Mouse (Mus musculus) liver, embryonic 14.5 days (tissue): ENCODE data around the gene Wdr72. TPM values are rescaled to one million over a fixed set of nuclear protein-coding genes. Genes with fewer than 3 reads are reported as not detected.

Experiments used
- ATAC-seq: fragments of 200-750 bp; cut with Nextera tagmentation; 2 replicates; pipeline ENCODE4 v1.8.0; 2017; ENCODE audit warnings: moderate number of reproducible peaks, mild to moderate bottlenecking, moderate library complexity; ENCODE audit not compliant: insufficient read depth
- DNase-seq, 3 experiments: peaks; one replicate each; pipeline ENCODE4 v3.0.0-alpha.2; 2012 to 2013; ENCODE audit warnings: low read depth in 3 of 3, low spot score in 3 of 3
- H3K27ac ChIP-seq: fragments of 300-500 bp; sonication (generic); 2 replicates; pipeline ENCODE4 v1.5.1; 2014; ENCODE audit warnings: moderate library complexity, mild to moderate bottlenecking, control low read depth, inconsistent platforms
- H3K27me3 ChIP-seq: fragments of 300-500 bp; sonication (generic); 2 replicates; pipeline ENCODE4 v1.6.1; 2014; ENCODE audit warnings: mild to moderate bottlenecking, low read length, moderate library complexity; ENCODE audit not compliant: control insufficient read depth, insufficient read depth
- H3K36me3 ChIP-seq: fragments of 300-500 bp; sonication (generic); replicated peaks from 2 replicates; pipeline ENCODE4 v1.6.1; 2014; ENCODE audit warnings: low read depth; ENCODE audit not compliant: control insufficient read depth, insufficient read depth
- H3K4me1 ChIP-seq, 2 experiments: fragments of 200-500 bp in 1 of 2; fragments of 300-500 bp in 1 of 2; sonication (generic) in 1 of 2; replicated peaks; 2 replicates each; pipeline ENCODE4 v1.6.1; 2012 to 2014; ENCODE audit warnings: antibody characterized with exemption in 1 of 2, inconsistent platforms in 1 of 2, low read length in 1 of 2; ENCODE audit not compliant: control insufficient read depth in 2 of 2, insufficient read depth in 2 of 2
- H3K4me2 ChIP-seq: fragments of 300-500 bp; sonication (generic); 2 replicates; pipeline ENCODE4 v1.6.1; 2014; ENCODE audit warnings: low read depth, mild to moderate bottlenecking, control low read depth, moderate library complexity
- H3K4me3 ChIP-seq, 2 experiments: fragments of 200-500 bp in 1 of 2; fragments of 300-500 bp in 1 of 2; sonication (generic) in 1 of 2; 2 replicates each; pipeline ENCODE4 v1.5.1; 2012 to 2014; ENCODE audit warnings: low read depth in 2 of 2, low read length in 2 of 2, mild to moderate bottlenecking in 2 of 2, control low read depth in 1 of 2, inconsistent platforms in 1 of 2, moderate library complexity in 1 of 2; ENCODE audit not compliant: insufficient read depth in 1 of 2
- H3K9ac ChIP-seq: fragments of 300-500 bp; sonication (generic); replicated peaks from 2 replicates; pipeline ENCODE4 v1.6.1; 2014; ENCODE audit warnings: mild to moderate bottlenecking, control low read depth, moderate library complexity
- H3K9me3 ChIP-seq: fragments of 300-500 bp; sonication (generic); 2 replicates; pipeline ENCODE4 v1.6.1; 2016; ENCODE audit warnings: low read length, mixed read lengths; ENCODE audit not compliant: control insufficient read depth
- CTCF ChIP-seq: IDR thresholded peaks from 2 replicates; pipeline ENCODE4 v1.5.1; 2016; ENCODE audit warnings: antibody characterized with exemption, low read depth, control low read depth
- EP300 ChIP-seq: IDR thresholded peaks from 2 replicates; pipeline ENCODE4 v1.6.1; 2016; ENCODE audit warnings: antibody characterized with exemption, low read depth
- WGBS: fragments of 180-500 bp; shearing (Covaris S2); extraction: QIAGEN DNeasy Blood & Tissue Kit; methylation state at CpG from one replicate; pipeline ENCODE4 v1.1.7; 2014; ENCODE audit not compliant: insufficient replicate concordance; 5-methylcytosine and 5-hydroxymethylcytosine counted together
- polyA plus RNA-seq, 2 experiments: library from polyadenylated mRNA; depleted of rRNA in 1 of 2; stranded (reverse) in 1 of 2; unstranded in 1 of 2; fragments of >200 nt; fragmentation: Nextera tagmentation in 1 of 2; extraction: Ambion mirVana in 1 of 2; gene quantifications; 2 replicates each; pipeline versions ENCODE4 v1.2.1 to v1.2.3; 2012 to 2014

Gene Wdr72
- polyA plus RNA-seq, 2 experiments: 0.01 TPM; not detected in 1

- H3K36me3 ChIP-seq: no peaks in the 10 kb centered on the region
- 26% methylated on average over 5 of the region's 5 CpGs for WGBS
- no peak for ATAC-seq
- no peaks in the 10 kb centered on the region for H3K4me1 ChIP-seq
- no peaks in the 10 kb centered on the region for H3K27me3 ChIP-seq
- no peak for DNase-seq
- no peak overlapping the region for H3K4me2 ChIP-seq
- H3K9ac ChIP-seq: no peak overlapping the region
- H3K9me3 ChIP-seq: no peaks in the 10 kb centered on the region
- no peak for TF ChIP-seq CTCF
- no peak for TF ChIP-seq EP300
- no peak overlapping the region for H3K27ac ChIP-seq
- H3K4me3 ChIP-seq: no peak overlapping the region
These were observed 16.1 kb downstream of the Wdr72 start for GRCm38 (mm10) chr9:74126222-74126621.

- no peaks in the 10 kb centered on the region for H3K4me1 ChIP-seq
- H3K9me3 ChIP-seq: no peaks in the 10 kb centered on the region
- WGBS: 68% methylated on average over 2 of the region's 2 CpGs
- no peak overlapping the region for H3K9ac ChIP-seq
- H3K4me2 ChIP-seq: no peak overlapping the region
- no peak overlapping the region for H3K4me3 ChIP-seq
- no peak for DNase-seq
- H3K27ac ChIP-seq: no peak overlapping the region
- no peaks in the 10 kb centered on the region for H3K27me3 ChIP-seq
- ATAC-seq: no peak
- no peak for TF ChIP-seq CTCF
- TF ChIP-seq EP300: no peak
- H3K36me3 ChIP-seq: no peaks in the 10 kb centered on the region
These were observed 23.9 kb downstream of the Wdr72 start for GRCm38 (mm10) chr9:74134010-74134409.

GRCm38 (mm10) chr9:74141864-74142263 is 31.7 kb downstream of the Wdr72 start:
- peak; percentile 4 to 26 (median 14) for DNase-seq
- no peak for ATAC-seq
- no peaks in the 10 kb centered on the region for H3K36me3 ChIP-seq
- H3K4me2 ChIP-seq: no peak overlapping the region
- H3K4me1 ChIP-seq: no peaks in the 10 kb centered on the region
- no peak overlapping the region for H3K9ac ChIP-seq
- no peaks in the 10 kb centered on the region for H3K9me3 ChIP-seq
- 4% methylated on average over 3 of the region's 3 CpGs for WGBS
- H3K4me3 ChIP-seq: no peak overlapping the region
- no peaks in the 10 kb centered on the region for H3K27me3 ChIP-seq
- no peak overlapping the region for H3K27ac ChIP-seq
- TF ChIP-seq CTCF: peak; percentile 82
- TF ChIP-seq EP300: no peak

- Histone ChIP-seq H3K4me3 (no peak overlapping the region), H3K4me2 (no peak overlapping the region), H3K9ac (no peak overlapping the region), H3K36me3 (no peaks in the 10 kb centered on the region), H3K27ac (no peak overlapping the region), H3K4me1 (no peaks in the 10 kb centered on the region), H3K27me3 (no peaks in the 10 kb centered on the region), H3K9me3 (no peaks in the 10 kb centered on the region)
- ATAC-seq (no peak), DNase-seq (no peak)
- WGBS: 30% methylated on average over 2 of the region's 2 CpGs
- TF ChIP-seq EP300 (no peak), CTCF (no peak)
These were observed 32.5 kb downstream of the Wdr72 start for GRCm38 (mm10) chr9:74142705-74143104.

- ATAC-seq (no peak), DNase-seq (no peak)
- Histone ChIP-seq H3K27ac (no peak overlapping the region), H3K36me3 (no peaks in the 10 kb centered on the region), H3K27me3 (no peaks in the 10 kb centered on the region), H3K4me2 (no peak overlapping the region), H3K9me3 (no peaks in the 10 kb centered on the region), H3K4me1 (no peaks in the 10 kb centered on the region), H3K9ac (no peak overlapping the region), H3K4me3 (no peak overlapping the region)
- TF ChIP-seq EP300 (no peak), CTCF (no peak)
- WGBS: 61% methylated on average over 4 of the region's 4 CpGs
These were observed 35.0 kb downstream of the Wdr72 start for GRCm38 (mm10) chr9:74145203-74145602.
